Comparison of ENCODE assay signal across 25 mouse cellular contexts in genomic region chr11:69461568-69461967, GRCm38 (mm10). TPM values are rescaled to one million over a fixed set of nuclear protein-coding genes. Genes with fewer than 3 reads are reported as not detected.
DNase-seq lines count a peak whose midpoint lies in the region; ATAC-seq and TF ChIP-seq lines count a peak whose summit lies in the region.
"Had no signal": no experiment of that assay in that cellular context is flagged by ENCODE, and none has a peak within 500 bp of the region (broad histone marks: within the 10 kb centered on the region; RNA-seq: fewer than 3 reads in every experiment).

No protein-coding gene starts in this region.

- H3K9ac ChIP-seq in heart, embryonic 12.5 days = no peak overlapping the region; the same call in 1 of the 2 replicates
- H3K9ac ChIP-seq in stomach, embryonic 14.5 days (replicated peaks; ENCODE audit: low read depth, low read length) = no peak overlapping the region
- no peak overlapping the region for H3K9ac ChIP-seq in stomach, postnatal 0 days (ENCODE audit: low read length)
- H3K9ac ChIP-seq: embryonic facial prominence, embryonic 15.5 days; hindbrain, embryonic 12.5 days had no signal

- H3K36me3 ChIP-seq in heart, embryonic 12.5 days = no peaks in the 10 kb centered on the region
- no peaks in the 10 kb centered on the region for H3K36me3 ChIP-seq in stomach, embryonic 14.5 days (ENCODE audit: control insufficient read depth, insufficient read depth, low read length)
- no peaks in the 10 kb centered on the region for H3K36me3 ChIP-seq in stomach, postnatal 0 days (ENCODE audit: control insufficient read depth, insufficient read depth, low read length)
- H3K36me3 ChIP-seq: embryonic facial prominence, embryonic 15.5 days; forebrain, embryonic 10.5 days; G1E; hindbrain, embryonic 12.5 days had no signal

- peaks cover 23% of the 10 kb centered on the region for H3K4me1 ChIP-seq in heart, embryonic 12.5 days (replicated peaks)
- H3K4me1 ChIP-seq in stomach, embryonic 14.5 days (ENCODE audit: control insufficient read depth, insufficient read depth, low read length) = 0 out of 2 replicates have a peak, but pooled peaks cover 4% of the 10 kb centered on the region
- no peaks in the 10 kb centered on the region for H3K4me1 ChIP-seq in stomach, postnatal 0 days (replicated peaks; ENCODE audit: control insufficient read depth, insufficient read depth)

- TF ChIP-seq EP300 in stomach, postnatal 0 days (optimal IDR thresholded peaks at IDR 0.05) = no peak

- 0 out of 2 replicates have a peak overlapping the region, but pooled peaks have one; percentile 2 for H3K4me2 ChIP-seq in heart, embryonic 12.5 days
- no peak overlapping the region for H3K4me2 ChIP-seq in stomach, embryonic 14.5 days (replicated peaks; ENCODE audit: low read depth, low read length)
- no peak overlapping the region for H3K4me2 ChIP-seq in stomach, postnatal 0 days (replicated peaks; ENCODE audit: low read depth)
- H3K4me2 ChIP-seq: embryonic facial prominence, embryonic 15.5 days; hindbrain, embryonic 12.5 days had no signal

- no peak overlapping the region for H3K4me3 ChIP-seq in heart, embryonic 12.5 days
- no peak overlapping the region for H3K4me3 ChIP-seq in stomach, embryonic 14.5 days (ENCODE audit: low read depth, low read length)
- H3K4me3 ChIP-seq in stomach, postnatal 0 days (ENCODE audit: low read depth, low read length) = no peak overlapping the region
- H3K4me3 ChIP-seq: embryonic facial prominence, embryonic 15.5 days; erythroblast, embryonic 14.5 days; forebrain, embryonic 10.5 days; gastrocnemius, adult 2 months; hindbrain, embryonic 12.5 days had no signal

- 5% methylated on average over 5 of the region's 5 CpGs for WGBS in heart, embryonic 12.5 days
- WGBS in stomach, embryonic 14.5 days = 47% methylated on average over 5 of the region's 5 CpGs
- WGBS in stomach, postnatal 0 days = 46% methylated on average over 5 of the region's 5 CpGs

- peak overlapping the region; percentile 48; the same call in 1 of the 2 replicates for H3K27ac ChIP-seq in heart, embryonic 12.5 days (ENCODE audit: poor library complexity, severe bottlenecking)
- H3K27ac ChIP-seq in stomach, embryonic 14.5 days (ENCODE audit: low read length) = peak overlapping the region; percentile 15; the same call in 1 of the 2 replicates
- H3K27ac ChIP-seq in stomach, postnatal 0 days (replicated peaks) = no peak overlapping the region
- H3K27ac ChIP-seq: embryonic facial prominence, embryonic 15.5 days; forebrain, embryonic 10.5 days; gastrocnemius, adult 2 months; hindbrain, embryonic 12.5 days; hindbrain, postnatal 0 days had no signal

- intact Hi-C loops in heart, postnatal 14 days (cut with DNase I) = no loop called here

- 0 out of 2 replicates have a peak, but pooled peaks cover 3% of the 10 kb centered on the region for H3K9me3 ChIP-seq in heart, embryonic 12.5 days (replicated peaks)
- peaks cover 3% of the 10 kb centered on the region; the same call in 1 of the 2 replicates for H3K9me3 ChIP-seq in stomach, embryonic 14.5 days (ENCODE audit: control insufficient read depth, low read depth, low read length)
- H3K9me3 ChIP-seq in stomach, postnatal 0 days (ENCODE audit: control insufficient read depth, low read length) = no peaks in the 10 kb centered on the region
- H3K9me3 ChIP-seq: embryonic facial prominence, embryonic 15.5 days; forebrain, embryonic 10.5 days; hindbrain, embryonic 12.5 days had no signal

- DNase-seq in embryo, embryonic 10.5 days (ENCODE audit: low spot score) = peak; percentile 10
- no peak for DNase-seq in embryo, embryonic 9.5 days (ENCODE audit: extremely low spot score)
- no peak for DNase-seq in heart, postnatal 14 days
- DNase-seq in stomach, postnatal 0 days (ENCODE audit: low spot score) = no peak
- no peak for DNase-seq in lung, adult 18-20 months
- DNase-seq: adrenal gland, postnatal 10 days; B cell, adult 2 months; cerebellum, adult 11 months; cerebellum, adult 8-10 months; cerebellum, postnatal 14 days; gastrocnemius, adult 2 months; gastrocnemius, postnatal 25 days; heart, postnatal 4 days; kidney, adult 11 months; kidney, adult 9 months had no signal

- no peak for ATAC-seq in heart, embryonic 12.5 days (ENCODE audit: insufficient number of reproducible peaks, low FRiP score)
- no peak for ATAC-seq in stomach, embryonic 14.5 days (ENCODE audit: insufficient number of reproducible peaks, insufficient read depth, low FRiP score, low read depth)
- ATAC-seq in stomach, postnatal 0 days (ENCODE audit: low FRiP score, low TSS enrichment) = no peak
- ATAC-seq: CD4-positive, CD25-positive, alpha-beta regulatory T cell, adult 4 months; forebrain, embryonic 14.5 days; hindbrain, postnatal 0 days had no signal

- H3K27me3 ChIP-seq in heart, embryonic 12.5 days (replicated peaks) = no peaks in the 10 kb centered on the region
- no peaks in the 10 kb centered on the region for H3K27me3 ChIP-seq in stomach, embryonic 14.5 days (ENCODE audit: control insufficient read depth, insufficient read depth, low read length)
- H3K27me3 ChIP-seq in stomach, postnatal 0 days (ENCODE audit: control insufficient read depth, insufficient read depth, low read length) = no peaks in the 10 kb centered on the region
- H3K27me3 ChIP-seq: embryonic facial prominence, embryonic 15.5 days; hindbrain, embryonic 12.5 days had no signal

- no peak for TF ChIP-seq CTCF in stomach, postnatal 0 days (IDR thresholded peaks at IDR 0.05; ENCODE audit: low read depth)

RNA-seq across cellular contexts. Expression of gene Kdm6b, which starts 48.1 kb away (rescaled TPM):
- polyA plus RNA-seq in heart, embryonic 12.5 days (2016; fragmentation: Nextera tagmentation; extraction: Ambion mirVana) = 24.9 and 25.4 TPM in 2 replicates
- total RNA-seq in heart, postnatal 14 days (2021) = 10 to 100 TPM; 45.7 to 50.6 TPM
- 30.6 and 34.3 TPM in 2 replicates for polyA plus RNA-seq in stomach, embryonic 14.5 days (2014; fragmentation: Nextera tagmentation; extraction: Ambion mirVana)
- polyA plus RNA-seq in stomach, postnatal 0 days (2015; fragmentation: Nextera tagmentation; extraction: Ambion mirVana) = 12.9 and 13.1 TPM in 2 replicates
